Mouse (Mus musculus) stomach, embryonic 16.5 days (tissue): ENCODE data around the gene Krcc1. TPM values are rescaled to one million over a fixed set of nuclear protein-coding genes. Genes with fewer than 3 reads are reported as not detected.
"Not testable (repeated sequence)": the region's sequence is repeated elsewhere in the genome, so short reads cannot be mapped to it uniquely, and the experiment has no call there.

Experiments used
- ATAC-seq: fragments of 200-750 bp; cut with Nextera tagmentation; 2 replicates; pipeline ENCODE4 v1.8.0; 2017; ENCODE audit warnings: moderate number of reproducible peaks, moderate TSS enrichment; ENCODE audit not compliant: insufficient read depth, low FRiP score
- H3K27ac ChIP-seq: fragments of 300-500 bp; sonication (generic); 2 replicates; pipeline ENCODE4 v1.5.1; 2014; ENCODE audit warnings: low read length
- H3K27me3 ChIP-seq: fragments of 300-500 bp; sonication (generic); 2 replicates; pipeline ENCODE4 v1.6.1; 2014; ENCODE audit warnings: low read length, control low read depth, mixed read lengths; ENCODE audit not compliant: control insufficient read depth, insufficient read depth
- H3K36me3 ChIP-seq: fragments of 300-500 bp; sonication (generic); 2 replicates; pipeline ENCODE4 v1.6.1; 2014; ENCODE audit warnings: low read length; ENCODE audit not compliant: control insufficient read depth, insufficient read depth
- H3K4me1 ChIP-seq: fragments of 300-500 bp; sonication (generic); 2 replicates; pipeline ENCODE4 v1.6.1; 2014; ENCODE audit warnings: low read length, control low read depth, mixed read lengths; ENCODE audit not compliant: control insufficient read depth, insufficient read depth
- H3K4me2 ChIP-seq: fragments of 300-500 bp; sonication (generic); 2 replicates; pipeline ENCODE4 v1.6.1; 2014; ENCODE audit warnings: low read depth, low read length, mixed read lengths
- H3K4me3 ChIP-seq: fragments of 300-500 bp; sonication (generic); replicated peaks from 2 replicates; pipeline ENCODE4 v1.5.1; 2014; ENCODE audit warnings: mild to moderate bottlenecking, low read length
- H3K9ac ChIP-seq: fragments of 300-500 bp; sonication (generic); 2 replicates; pipeline ENCODE4 v1.6.1; 2014; ENCODE audit warnings: low read length
- H3K9me3 ChIP-seq: fragments of 300-500 bp; sonication (generic); replicated peaks from 2 replicates; pipeline ENCODE4 v1.6.1; 2016; ENCODE audit warnings: low read length, control low read depth; ENCODE audit not compliant: control insufficient read depth
- WGBS: fragments of 180-500 bp; shearing (Covaris S2); extraction: QIAGEN DNeasy Blood & Tissue Kit; methylation state at CpG from one replicate; pipeline ENCODE4 v1.1.7; 2014; 5-methylcytosine and 5-hydroxymethylcytosine counted together
- polyA plus RNA-seq: library from polyadenylated mRNA; unstranded; fragments of >200 nt; fragmentation: Nextera tagmentation; extraction: Ambion mirVana; gene quantifications from 2 replicates; pipeline ENCODE4 v1.2.1, GENCODE M21; 2015

Gene Krcc1
- polyA plus RNA-seq, 1 experiment from 2014 or later: 57.0 TPM

DNA sequence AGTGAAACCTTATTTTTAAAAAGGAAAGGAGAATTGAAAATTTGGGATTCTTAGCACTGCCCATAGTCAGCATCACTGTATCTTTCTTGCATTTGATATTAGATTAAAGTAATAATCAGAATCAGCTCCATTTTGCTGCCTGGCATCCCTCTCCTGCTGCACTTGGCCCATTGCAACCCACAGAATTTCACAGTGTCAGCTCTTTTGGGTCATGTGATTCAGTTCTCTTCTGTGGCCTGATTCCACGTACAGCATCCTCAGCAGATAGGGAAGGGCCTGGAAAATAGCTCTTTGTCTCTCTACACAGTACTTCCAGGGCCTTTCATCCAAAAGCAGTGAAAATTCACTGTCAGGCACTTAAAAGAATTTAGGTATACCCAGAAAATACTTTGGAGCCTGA is 14.1 kb upstream of the Krcc1 start:
- no peaks in the 10 kb centered on the region for H3K9me3 ChIP-seq
- H3K9ac ChIP-seq: no peak overlapping the region
- H3K4me3 ChIP-seq: no peak overlapping the region
- H3K4me1 ChIP-seq: 0 out of 2 replicates have a peak, but pooled peaks cover under 1% of the 10 kb centered on the region
- no peak overlapping the region for H3K4me2 ChIP-seq
- no peak for ATAC-seq
- H3K27ac ChIP-seq: no peak overlapping the region
- no peaks in the 10 kb centered on the region for H3K27me3 ChIP-seq
- H3K36me3 ChIP-seq: no peaks in the 10 kb centered on the region
- WGBS: 44% methylated on average over 1 of the region's 1 CpGs

DNA sequence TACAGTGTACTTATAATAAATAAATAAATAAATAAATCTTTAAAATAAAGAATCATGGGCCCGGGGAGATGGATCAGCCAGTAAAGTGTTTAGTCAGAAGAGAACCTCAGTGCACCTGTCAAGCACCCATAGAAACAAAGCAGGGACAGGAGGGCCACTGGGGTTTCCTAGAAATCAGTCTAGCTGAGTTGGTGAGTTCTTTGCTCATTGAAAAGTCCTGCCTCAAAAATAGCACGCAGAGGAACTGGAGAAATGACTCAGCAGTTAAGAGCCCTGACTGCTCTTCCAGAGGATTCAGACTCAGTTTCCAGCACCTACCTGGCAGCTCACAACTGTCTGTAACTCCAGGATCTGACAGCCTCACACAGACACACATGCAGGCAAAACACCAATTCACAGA is 12.9 kb upstream of the Krcc1 start:
- 88% methylated on average over 2 of the region's 2 CpGs for WGBS
- Histone ChIP-seq H3K4me1 (0 out of 2 replicates have a peak, but pooled peaks cover 4% of the 10 kb centered on the region), H3K9me3 (no peaks in the 10 kb centered on the region), H3K27me3 (no peaks in the 10 kb centered on the region), H3K27ac (no peak overlapping the region), H3K4me3 (no peak overlapping the region), H3K9ac (no peak overlapping the region), H3K4me2 (no peak overlapping the region), H3K36me3 (no peaks in the 10 kb centered on the region)
- no peak for ATAC-seq

DNA sequence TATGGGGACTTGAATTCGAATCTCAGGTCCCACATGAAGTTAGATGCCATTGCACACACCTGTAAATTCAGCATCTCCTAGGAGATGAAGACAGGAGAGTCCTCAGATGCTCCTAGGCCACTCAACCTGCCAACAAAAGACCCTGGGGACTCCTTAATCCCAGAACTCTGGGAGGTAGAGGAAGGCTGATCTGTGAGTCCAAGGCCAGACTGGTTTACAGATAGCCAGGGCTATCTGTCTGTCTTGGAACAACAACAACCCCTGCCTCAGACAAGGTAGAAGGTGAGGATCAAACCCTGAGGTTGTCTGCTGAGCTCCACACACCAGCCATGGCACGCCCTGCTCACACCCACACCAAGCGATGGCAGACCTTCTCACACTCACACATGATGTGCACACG is 12.3 kb upstream of the Krcc1 start:
- Histone ChIP-seq H3K27ac (no peak overlapping the region), H3K36me3 (no peaks in the 10 kb centered on the region), H3K4me3 (no peak overlapping the region), H3K27me3 (no peaks in the 10 kb centered on the region), H3K4me2 (no peak overlapping the region), H3K9me3 (no peaks in the 10 kb centered on the region), H3K4me1 (0 out of 2 replicates have a peak, but pooled peaks cover 4% of the 10 kb centered on the region), H3K9ac (no peak overlapping the region)
- ATAC-seq: no peak
- 84% methylated on average over 4 of the region's 4 CpGs for WGBS

DNA sequence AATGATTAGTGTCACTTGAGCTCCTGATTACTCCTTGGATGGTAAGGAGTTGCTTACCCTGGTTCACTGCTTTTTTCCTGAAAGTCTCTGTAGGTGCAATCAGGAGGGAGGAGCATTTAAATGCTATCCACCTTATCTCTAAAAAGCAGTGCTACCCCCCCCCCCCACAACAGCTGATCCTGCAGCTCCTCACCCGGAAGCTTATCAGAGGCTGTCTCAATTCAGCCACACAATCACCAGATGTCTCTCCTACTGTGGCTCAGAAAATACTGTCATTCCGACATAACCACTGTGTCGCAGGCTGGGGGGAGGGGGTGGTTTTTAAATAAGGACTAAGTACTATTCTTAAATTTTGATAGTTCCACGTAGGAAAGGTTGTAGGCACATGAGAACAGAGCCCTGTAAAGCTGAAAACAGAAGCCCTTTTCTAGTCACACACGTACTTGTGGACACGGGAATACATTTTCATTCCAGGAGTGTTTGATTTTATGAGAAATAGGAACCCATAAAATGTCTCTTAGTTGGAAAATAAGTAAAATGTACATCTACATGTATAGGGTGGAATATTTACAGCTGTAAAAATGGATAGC is 11.3 kb upstream of the Krcc1 start:
- no peak overlapping the region for H3K9ac ChIP-seq
- 45% methylated on average over 6 of the region's 6 CpGs for WGBS
- H3K27ac ChIP-seq: no peak overlapping the region
- no peaks in the 10 kb centered on the region for H3K9me3 ChIP-seq
- no peak for ATAC-seq
- no peak overlapping the region for H3K4me2 ChIP-seq
- H3K4me1 ChIP-seq: 0 out of 2 replicates have a peak, but pooled peaks cover 4% of the 10 kb centered on the region
- no peaks in the 10 kb centered on the region for H3K36me3 ChIP-seq
- H3K27me3 ChIP-seq: no peaks in the 10 kb centered on the region
- H3K4me3 ChIP-seq: no peak overlapping the region

DNA sequence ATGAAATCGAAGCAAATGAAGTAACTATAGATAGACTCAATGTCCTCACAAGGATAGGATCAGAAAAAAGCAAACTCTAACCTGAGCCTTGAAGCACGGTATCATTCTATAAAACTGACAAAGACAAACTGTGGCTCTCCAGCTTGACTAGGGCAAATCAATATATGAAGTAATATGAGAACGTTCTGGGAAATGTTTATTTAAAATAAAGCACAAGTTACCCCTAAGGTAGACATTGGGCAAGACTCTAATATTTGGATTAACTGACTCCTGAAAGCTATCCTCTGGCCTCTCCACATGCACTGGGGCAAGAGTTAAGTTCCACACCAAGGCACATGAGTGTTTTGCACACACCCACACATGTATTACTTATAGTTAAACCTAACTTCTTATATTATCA is 10.4 kb upstream of the Krcc1 start:
- H3K27me3 ChIP-seq: no peaks in the 10 kb centered on the region
- 0 out of 2 replicates have a peak, but pooled peaks cover 4% of the 10 kb centered on the region for H3K4me1 ChIP-seq
- H3K4me3 ChIP-seq: no peak overlapping the region
- no peaks in the 10 kb centered on the region for H3K9me3 ChIP-seq
- H3K9ac ChIP-seq: no peak overlapping the region
- no peaks in the 10 kb centered on the region for H3K36me3 ChIP-seq
- no peak overlapping the region for H3K27ac ChIP-seq
- no peak overlapping the region for H3K4me2 ChIP-seq
- ATAC-seq: no peak
- WGBS: 39% methylated on average over 3 of the region's 3 CpGs

DNA sequence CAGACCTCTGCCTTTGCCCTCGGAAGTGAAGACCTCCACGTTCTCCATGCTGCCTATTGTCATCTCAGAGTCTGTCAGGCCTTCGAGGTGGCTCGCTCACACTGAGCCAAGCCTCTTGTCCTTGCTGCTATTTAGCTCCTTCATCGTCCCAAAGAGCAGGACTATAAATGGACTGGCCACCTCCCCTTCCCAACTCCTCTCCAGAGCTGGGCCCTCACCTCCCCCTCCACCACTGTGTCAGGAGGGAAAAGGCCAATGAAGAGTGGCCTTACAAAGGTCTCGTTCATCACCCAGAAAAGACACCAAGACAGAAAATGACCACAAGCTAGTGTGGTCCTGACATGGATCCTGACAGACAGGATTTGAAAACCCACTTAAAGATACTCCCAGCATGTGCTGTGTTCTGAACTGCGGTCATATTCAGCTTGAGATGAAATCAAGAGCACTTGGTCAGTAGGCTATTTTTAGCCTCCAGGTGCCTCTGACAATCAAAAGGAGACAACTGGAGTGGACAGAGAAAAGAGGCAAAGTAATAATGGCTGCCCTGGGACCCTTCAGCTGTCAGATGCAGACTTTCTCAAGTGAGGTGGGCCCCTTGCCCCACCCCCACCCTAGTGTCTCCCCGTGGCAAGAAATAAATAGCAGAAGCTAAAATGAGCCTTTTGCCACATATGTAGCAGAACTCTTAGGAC is 9.2 kb upstream of the Krcc1 start:
- H3K27ac ChIP-seq: no peak overlapping the region
- WGBS: 65% methylated on average over 8 of the region's 8 CpGs
- H3K4me3 ChIP-seq: no peak overlapping the region
- ATAC-seq: no peak
- H3K9ac ChIP-seq: no peak overlapping the region
- no peak overlapping the region for H3K4me2 ChIP-seq
- no peaks in the 10 kb centered on the region for H3K9me3 ChIP-seq
- 0 out of 2 replicates have a peak, but pooled peaks cover 4% of the 10 kb centered on the region for H3K4me1 ChIP-seq
- H3K27me3 ChIP-seq: no peaks in the 10 kb centered on the region
- no peaks in the 10 kb centered on the region for H3K36me3 ChIP-seq

DNA sequence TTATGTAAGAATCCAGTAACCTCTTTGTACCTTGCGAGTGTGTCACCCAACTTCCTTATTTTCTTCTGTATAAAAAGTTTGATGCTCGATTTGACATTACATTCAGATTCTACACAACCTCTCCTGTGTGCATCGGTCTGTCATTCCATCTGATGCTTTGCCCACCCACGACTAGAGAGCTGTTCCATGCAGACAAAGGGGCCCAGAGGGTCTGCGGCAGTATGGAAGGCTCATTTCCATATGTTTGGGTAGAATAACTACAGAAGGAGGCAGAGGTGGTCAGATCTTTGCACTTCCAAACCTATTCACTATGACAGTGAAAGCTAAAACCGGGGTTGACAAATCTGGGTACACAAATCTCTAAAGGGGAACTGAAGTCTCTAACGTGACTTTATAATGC is 3.9 kb upstream of the Krcc1 start:
- WGBS: 83% methylated on average over 7 of the region's 7 CpGs
- not testable (repeated sequence) for H3K27me3 ChIP-seq, H3K9me3 ChIP-seq, H3K4me3 ChIP-seq, H3K27ac ChIP-seq, H3K36me3 ChIP-seq, ATAC-seq, H3K9ac ChIP-seq, H3K4me1 ChIP-seq, H3K4me2 ChIP-seq

DNA sequence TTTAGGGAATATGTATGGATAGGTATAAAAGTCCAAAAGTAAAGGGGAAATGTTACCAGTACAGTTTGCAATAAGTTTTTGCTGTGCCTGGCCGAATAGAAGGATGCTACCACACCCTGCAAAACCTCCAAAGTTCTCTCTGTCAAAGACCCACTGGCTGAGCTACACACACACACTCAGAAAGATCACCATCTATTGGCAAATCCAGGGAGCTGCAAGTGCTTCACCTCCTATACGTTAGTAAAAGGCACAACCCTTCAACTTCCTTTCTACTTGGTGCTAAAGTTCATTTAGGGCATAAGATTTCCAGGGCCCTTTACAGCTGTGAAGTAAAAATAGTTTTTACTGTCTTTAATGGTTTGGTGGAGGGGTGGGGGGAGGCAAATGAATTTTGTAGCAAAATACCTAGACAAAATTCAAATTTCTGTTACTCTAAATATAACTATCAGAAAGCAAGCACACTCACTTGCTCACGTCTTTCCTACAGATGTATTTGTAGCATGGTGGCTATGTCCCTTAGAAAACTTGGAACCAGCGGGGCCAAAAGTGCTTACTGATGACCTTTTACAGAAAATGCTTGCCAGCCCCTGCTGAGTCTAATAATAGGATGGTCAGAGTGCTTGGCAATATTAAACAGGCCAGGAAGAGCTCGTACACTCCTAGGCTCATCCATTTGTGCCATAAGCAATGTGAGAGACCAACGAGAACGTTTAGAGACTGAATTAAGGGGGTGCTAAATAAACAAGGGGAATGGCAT is 2.4 kb upstream of the Krcc1 start:
- 58% methylated on average over 7 of the region's 7 CpGs for WGBS
- Histone ChIP-seq H3K4me2 (no peak overlapping the region), H3K27me3 (no peaks in the 10 kb centered on the region), H3K9ac (no peak overlapping the region), H3K4me3 (no peak overlapping the region), H3K27ac (no peak overlapping the region), H3K9me3 (no peaks in the 10 kb centered on the region), H3K36me3 (no peaks in the 10 kb centered on the region), H3K4me1 (peaks cover 10% of the 10 kb centered on the region; the same call in 1 of the 2 replicates)
- no peak for ATAC-seq

DNA sequence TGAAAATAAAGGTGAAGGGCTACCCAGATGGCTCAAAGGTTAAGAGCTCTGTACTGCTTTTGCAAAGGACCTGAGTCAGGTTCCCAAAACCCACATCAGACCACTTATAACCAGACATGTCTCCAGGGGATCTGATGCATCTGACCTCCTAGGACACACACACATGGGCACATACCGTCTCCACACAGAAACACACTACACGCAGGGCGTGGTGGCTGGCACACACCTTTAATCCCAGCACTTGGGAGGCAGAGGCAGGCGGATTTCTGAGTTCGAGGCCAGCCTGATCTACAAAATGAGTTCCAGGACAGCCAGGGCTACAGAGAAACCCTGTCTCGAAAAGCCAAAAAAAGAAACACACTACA is 1.8 kb upstream of the Krcc1 start:
- ATAC-seq, H3K27ac ChIP-seq, H3K4me2 ChIP-seq, H3K9me3 ChIP-seq, H3K9ac ChIP-seq, H3K27me3 ChIP-seq, H3K36me3 ChIP-seq, H3K4me1 ChIP-seq, H3K4me3 ChIP-seq: not testable (repeated sequence)
- 92% methylated on average over 6 of the region's 6 CpGs for WGBS
